Mouse (Mus musculus) gastrocnemius, adult 2 months (tissue): ENCODE data around the gene Nlrp3. TPM values are rescaled to one million over a fixed set of nuclear protein-coding genes. Genes with fewer than 3 reads are reported as not detected.

Experiments used
- DNase-seq: peaks from one replicate; pipeline ENCODE4 v3.0.0; 2022
- H3K27ac ChIP-seq: fragments of 200-600 bp; 2 replicates; pipeline ENCODE4 v1.8.1; 2022; ENCODE audit warnings: mild to moderate bottlenecking
- H3K4me3 ChIP-seq: fragments of 200-600 bp; 2 replicates; pipeline ENCODE4 v1.8.1; 2022; ENCODE audit warnings: mild to moderate bottlenecking, moderate library complexity
- CTCF ChIP-seq: fragments of 200-600 bp; IDR thresholded peaks from 2 replicates; pipeline ENCODE4 v1.8.1; 2022; ENCODE audit warnings: antibody characterized with exemption, mild to moderate bottlenecking, moderate library complexity
- intact Hi-C: fragments of 180-260 bp; cut with DNase I; formaldehyde crosslinking; loops from one replicate; pipeline ENCODE4 v1.15.1; 2025
- long read RNA-seq, 2 experiments: library from polyadenylated mRNA; stranded (forward); transcript quantifications; one replicate each; pipeline ENCODE4 v2.0.0; 2021
- total RNA-seq, 2 experiments: library from RNA; stranded (reverse); gene quantifications; 2 replicates each; pipeline ENCODE4 v1.2.3; 2021

Gene Nlrp3
- total RNA-seq, result under 1 TPM; 0.14 to 0.15 TPM
- long read RNA-seq, experiment 1, result 0 reads
- long read RNA-seq, experiment 2, result 0 reads

DNA sequence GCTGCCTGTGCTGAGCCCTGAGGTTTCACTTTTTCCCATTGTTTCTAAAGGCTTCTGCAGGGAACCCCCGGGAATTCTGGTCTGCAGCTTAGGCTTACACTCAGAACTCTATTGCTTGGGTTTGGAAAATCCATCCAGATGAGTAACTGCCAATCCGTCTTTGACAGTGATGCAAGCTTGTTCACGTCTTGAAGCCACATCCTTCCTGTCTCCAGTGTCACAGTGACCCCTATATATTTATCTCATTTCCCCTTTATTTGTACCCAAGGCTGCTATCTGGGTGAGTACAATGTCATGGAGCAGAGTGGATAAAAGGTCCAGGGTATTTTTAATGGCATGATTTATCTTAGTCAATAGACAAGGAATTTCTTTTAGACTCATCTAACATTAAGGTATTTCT lies at the start of gene Nlrp3:
Nlrp3 (plus strand) TSS at position 245 of the 400 bp plus-strand sequence.
- no peak for DNase-seq
- intact Hi-C loops, result no loop called here
- TF ChIP-seq CTCF, result no peak
- H3K4me3 ChIP-seq, result peak within 1 kb of the TSS; percentile 29
- H3K27ac ChIP-seq, result 0 out of 2 replicates have a peak within 1 kb of the TSS, but pooled peaks have one; percentile 12

DNA sequence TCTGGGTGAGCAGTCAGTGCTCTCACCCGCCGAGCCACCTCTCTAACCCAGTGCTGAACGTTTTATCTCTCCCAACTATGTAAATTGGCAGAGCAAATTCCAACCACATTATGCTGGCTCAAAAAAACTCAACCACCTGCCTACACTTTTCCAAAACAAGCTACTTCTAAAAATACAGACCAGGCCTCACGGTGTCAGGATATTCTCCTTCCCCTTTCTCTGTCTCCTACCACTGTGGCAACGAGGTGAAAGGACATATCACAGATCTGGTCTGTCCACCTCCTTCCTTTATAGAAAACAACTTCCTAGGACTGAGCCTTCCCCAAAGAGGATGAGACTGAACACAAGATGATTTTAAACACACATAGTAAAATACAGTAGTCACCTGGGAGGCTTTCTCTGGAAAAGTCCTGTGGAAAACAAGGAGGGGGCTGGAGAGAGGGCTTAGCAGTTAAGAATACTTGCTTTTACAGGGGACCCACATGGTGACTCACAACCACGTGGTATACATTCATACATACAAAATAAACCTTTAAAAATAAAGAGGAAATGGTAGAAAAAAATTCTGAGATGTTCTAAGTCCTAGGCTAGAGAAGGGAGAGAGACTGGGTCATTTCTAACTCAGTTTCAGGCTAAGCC lies 44.6 kb upstream of the Nlrp3 start:
- no peak overlapping the region for H3K27ac ChIP-seq
- intact Hi-C loops, result no loop called here
- no peak overlapping the region for H3K4me3 ChIP-seq
- no peak for DNase-seq
- TF ChIP-seq CTCF, result no peak

DNA sequence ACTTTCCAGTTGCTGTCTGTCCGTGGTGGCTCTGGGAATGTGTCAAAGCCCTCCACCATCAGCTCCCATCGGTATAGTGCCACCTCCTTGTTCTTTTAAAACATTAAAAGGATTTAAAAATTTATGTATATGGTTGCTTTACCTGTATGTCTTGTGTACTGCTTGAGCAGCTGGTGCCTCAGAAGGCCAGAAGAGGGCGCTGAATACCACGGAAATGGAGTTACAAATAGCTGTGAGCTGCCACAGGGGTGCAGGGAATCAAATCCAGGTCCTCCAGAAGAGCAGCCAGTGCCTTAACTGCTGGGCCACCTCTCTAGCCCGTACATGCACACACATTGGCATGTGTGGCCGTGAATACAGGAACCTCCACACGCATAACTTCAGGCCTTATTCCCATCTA lies 43.6 kb upstream of the Nlrp3 start:
- Histone ChIP-seq H3K27ac (no peak overlapping the region), H3K4me3 (no peak overlapping the region)
- intact Hi-C loops, result no loop called here
- no peak for DNase-seq
- TF ChIP-seq CTCF, result peak; percentile 13; the same call in 1 of the 2 replicates

GRCm38 (mm10) chr11:59501978-59502700 lies 39.2 kb upstream of the Nlrp3 start:
- no peak overlapping the region for H3K4me3 ChIP-seq
- intact Hi-C loops, result no loop called here
- TF ChIP-seq CTCF, result no peak
- H3K27ac ChIP-seq, result no peak overlapping the region
- no peak for DNase-seq

- H3K4me3 ChIP-seq, result peak overlapping the region; percentile 98
- H3K27ac ChIP-seq, result peak overlapping the region; percentile 92
- TF ChIP-seq CTCF, result no peak
- intact Hi-C loops, result no loop called here
- DNase-seq, result peak; percentile 62
These were observed 36.0 kb upstream of the Nlrp3 start for GRCm38 (mm10) chr11:59505351-59505838.

DNA sequence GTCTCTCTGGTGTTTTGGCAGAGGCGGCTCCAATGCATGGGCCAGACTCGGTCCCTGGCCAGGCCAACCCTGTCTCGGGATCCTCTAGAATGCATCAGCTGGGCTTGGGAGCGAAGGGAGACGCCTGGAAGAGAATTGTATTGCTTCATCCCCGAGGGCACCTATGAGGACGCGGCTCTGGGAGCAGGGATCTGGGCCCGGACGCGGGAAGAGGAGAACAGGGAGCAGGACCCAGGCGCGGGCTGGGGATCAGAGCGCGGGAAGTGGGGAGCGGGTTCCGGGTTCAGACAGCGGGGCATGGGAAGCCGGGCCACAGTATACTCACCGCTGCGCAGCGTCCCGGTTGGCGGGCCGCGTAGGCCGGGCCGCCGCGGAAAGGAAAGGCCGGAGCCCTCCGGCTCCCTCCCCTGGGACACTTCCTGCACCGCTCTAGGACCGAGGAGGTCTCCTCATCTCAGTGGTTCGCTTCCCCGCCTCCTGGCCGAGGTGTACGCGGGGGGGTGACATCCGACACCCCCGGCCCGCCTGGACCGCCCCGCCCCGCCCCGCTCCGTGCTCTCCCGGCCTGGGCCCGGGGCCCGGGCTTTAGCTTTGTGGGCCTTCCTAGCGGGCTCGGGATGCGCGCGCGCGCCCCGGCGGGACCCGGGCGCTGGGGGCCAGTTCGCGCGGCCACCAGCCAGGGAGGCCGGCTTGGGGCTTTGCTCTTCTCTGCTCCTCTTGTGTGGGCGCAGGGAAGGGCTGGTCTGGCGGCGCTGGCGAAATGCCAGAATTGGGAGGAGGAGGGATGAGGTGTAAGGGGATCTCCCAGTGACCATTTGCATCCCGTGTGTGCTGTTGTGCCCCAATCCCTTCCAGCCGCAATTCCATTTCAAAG lies 35.3 kb upstream of the Nlrp3 start:
- Histone ChIP-seq H3K27ac (peak overlapping the region; percentile 92), H3K4me3 (peak overlapping the region; percentile 98)
- DNase-seq, result peak; percentile 96
- intact Hi-C loops, result no loop called here
- no peak for TF ChIP-seq CTCF

DNA sequence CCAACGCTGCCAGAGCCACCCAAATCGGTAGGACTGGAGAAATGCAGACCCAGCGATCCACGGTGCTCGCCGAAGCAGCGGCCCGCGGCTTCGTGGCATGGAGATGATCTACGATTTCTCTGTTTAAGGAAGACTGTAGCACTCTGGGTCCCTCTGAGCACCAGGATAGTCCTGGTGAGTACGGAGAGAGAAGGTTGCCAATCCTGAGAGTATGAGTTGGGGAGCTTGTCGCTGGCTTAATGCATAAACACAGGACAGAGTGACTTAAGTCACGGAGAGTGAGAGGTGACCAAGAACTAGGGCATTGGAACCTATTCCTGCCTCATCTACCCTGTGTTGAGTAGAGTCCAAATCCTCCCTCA lies 34.7 kb upstream of the Nlrp3 start:
- Histone ChIP-seq H3K4me3 (peak overlapping the region; percentile 98), H3K27ac (peak overlapping the region; percentile 92)
- DNase-seq, result no peak
- no peak for TF ChIP-seq CTCF
- intact Hi-C loops, result no loop called here

DNA sequence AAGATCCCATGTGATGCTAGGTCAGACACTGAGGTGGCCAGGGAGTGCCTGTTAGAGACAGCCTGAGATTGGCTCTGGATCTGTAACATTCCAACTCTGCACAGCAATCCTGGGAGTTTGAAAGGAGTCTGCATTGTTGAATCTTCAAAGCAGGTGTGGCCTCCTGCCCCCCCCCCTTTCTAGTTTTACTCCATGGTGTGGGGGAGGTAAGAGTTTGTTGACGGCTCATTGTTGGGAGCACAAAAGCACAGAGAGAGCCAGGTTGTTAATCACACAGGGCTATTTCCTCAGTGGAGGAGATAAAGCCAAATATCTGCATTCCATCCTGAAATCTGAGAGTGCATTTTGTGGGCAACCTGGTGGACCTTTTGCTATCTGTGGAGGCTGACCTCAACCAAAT lies 29.8 kb upstream of the Nlrp3 start:
- H3K27ac ChIP-seq, result no peak overlapping the region
- TF ChIP-seq CTCF, result no peak
- H3K4me3 ChIP-seq, result no peak overlapping the region
- no peak for DNase-seq
- intact Hi-C loops, result no loop called here

- intact Hi-C loops, result no loop called here
- no peak overlapping the region for H3K4me3 ChIP-seq
- DNase-seq, result no peak
- no peak overlapping the region for H3K27ac ChIP-seq
- no peak for TF ChIP-seq CTCF
These were observed 28.6 kb upstream of the Nlrp3 start for GRCm38 (mm10) chr11:59512733-59513132.

DNA sequence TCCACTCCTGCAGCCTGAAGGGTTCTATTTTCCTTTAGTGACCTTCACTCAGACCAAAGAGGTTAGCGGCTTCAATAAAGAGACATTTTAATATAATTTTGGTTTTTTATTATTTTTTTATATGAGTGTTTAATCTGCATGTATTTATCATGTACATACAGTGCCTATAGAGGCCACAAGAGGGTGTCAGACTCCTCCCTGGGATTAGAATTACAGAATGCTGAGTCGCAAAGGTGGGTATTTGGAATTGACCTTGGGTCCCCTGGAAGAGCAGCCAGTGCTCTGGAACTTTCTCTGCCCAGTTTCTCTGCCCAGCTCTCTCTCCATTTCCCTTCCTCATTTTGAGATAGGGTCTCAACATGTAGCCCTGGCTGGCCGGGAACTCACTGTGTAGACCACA lies 27.8 kb upstream of the Nlrp3 start:
- Histone ChIP-seq H3K27ac (no peak overlapping the region), H3K4me3 (no peak overlapping the region)
- TF ChIP-seq CTCF, result peak; percentile 9; the same call in 1 of the 2 replicates
- intact Hi-C loops, result no loop called here
- no peak for DNase-seq

DNA sequence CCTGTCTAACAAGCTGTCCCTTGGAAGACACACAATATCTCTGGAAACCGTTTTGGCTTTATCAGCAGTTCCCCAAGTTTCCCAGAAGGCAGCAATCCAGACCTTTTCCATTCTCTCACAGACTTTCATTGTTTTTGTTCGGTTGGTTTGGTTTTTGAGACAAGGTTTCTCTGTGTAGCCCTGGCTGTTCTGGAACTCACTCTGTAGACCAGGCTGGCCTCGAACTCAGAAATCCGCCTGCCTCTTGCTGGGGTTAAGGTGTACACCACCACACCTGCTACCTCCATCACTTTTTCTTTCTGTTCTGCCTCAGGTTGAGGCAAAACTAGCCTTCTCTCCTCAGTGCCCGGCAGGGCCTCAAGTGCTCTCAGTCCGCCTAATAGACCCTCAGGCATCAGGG lies 27.0 kb upstream of the Nlrp3 start:
- TF ChIP-seq CTCF, result no peak
- DNase-seq, result no peak
- intact Hi-C loops, result no loop called here
- no peak overlapping the region for H3K4me3 ChIP-seq
- H3K27ac ChIP-seq, result no peak overlapping the region

GRCm38 (mm10) chr11:59514789-59515188 lies 26.6 kb upstream of the Nlrp3 start:
- no peak for DNase-seq
- no peak overlapping the region for H3K4me3 ChIP-seq
- TF ChIP-seq CTCF, result no peak
- intact Hi-C loops, result no loop called here
- H3K27ac ChIP-seq, result no peak overlapping the region

- no peak overlapping the region for H3K27ac ChIP-seq
- intact Hi-C loops, result no loop called here
- DNase-seq, result no peak
- no peak overlapping the region for H3K4me3 ChIP-seq
- TF ChIP-seq CTCF, result no peak
These were observed 23.9 kb upstream of the Nlrp3 start for GRCm38 (mm10) chr11:59517441-59517840.
